Mouse (Mus musculus): ENCODE results near the gene 1700029I15Rik. TPM values are rescaled to one million over a fixed set of nuclear protein-coding genes. Genes with fewer than 3 reads are reported as not detected.

1700029I15Rik gene
- polyA plus RNA-seq, 1 experiment = 1.2 TPM

DNA sequence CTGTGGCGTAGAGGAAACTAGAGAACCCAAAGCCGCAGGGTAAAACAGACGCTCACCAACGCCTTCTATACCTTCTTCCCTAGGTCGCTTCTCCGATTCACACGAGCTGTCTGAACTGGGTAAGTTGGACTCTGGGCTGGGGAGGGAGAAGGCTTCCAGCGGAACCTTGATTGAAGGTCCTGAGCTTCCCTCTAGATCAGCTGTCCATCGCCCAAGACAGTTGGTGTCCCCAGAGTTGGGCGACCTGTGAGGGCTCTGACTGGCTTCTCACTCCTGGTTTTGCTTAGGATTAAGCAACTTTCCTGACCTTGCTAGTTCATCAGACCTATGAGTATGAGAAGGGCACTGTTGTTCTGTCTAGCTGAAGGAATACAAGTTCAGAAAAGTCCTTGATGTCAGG, 6.5 kb upstream of the 1700029I15Rik start:
- Histone ChIP-seq H3K4me1 (ENCODE audit: control insufficient read depth, insufficient read depth, low read length) (peaks cover 8% of the 10 kb centered on the region), H3K27ac (ENCODE audit: insufficient read depth, low read length) (no peak overlapping the region)
- TF ChIP-seq EP300 (IDR thresholded peaks at IDR 0.05; ENCODE audit: insufficient read depth, low read depth, low read length) = no peak
- no peak for TF ChIP-seq POLR2A (IDR thresholded peaks at IDR 0.05; ENCODE audit: insufficient read depth, low read length)
- TF ChIP-seq CTCF (IDR thresholded peaks at IDR 0.05; ENCODE audit: low read depth, low read length) = no peak

GRCm38 (mm10) chr2:92376300-92376699, 6.0 kb upstream of the 1700029I15Rik start:
- Histone ChIP-seq H3K4me1 (ENCODE audit: control insufficient read depth, insufficient read depth, low read length) (peaks cover 8% of the 10 kb centered on the region), H3K27ac (ENCODE audit: insufficient read depth, low read length) (no peak overlapping the region), H3K36me3 (ENCODE audit: control insufficient read depth, insufficient read depth, low read length, poor library complexity, severe bottlenecking) (no peaks in the 10 kb centered on the region), H3K9ac (ENCODE audit: low read depth, poor library complexity, severe bottlenecking) (no peak overlapping the region), H3K9me3 (replicated peaks; ENCODE audit: control insufficient read depth, insufficient read depth, low read length, poor library complexity, severe bottlenecking) (no peaks in the 10 kb centered on the region), H3K27me3 (ENCODE audit: control insufficient read depth, insufficient read depth, low read length, poor library complexity, severe bottlenecking) (no peaks in the 10 kb centered on the region), H3K4me3 (ENCODE audit: low read depth, low read length) (no peak overlapping the region)
- TF ChIP-seq POLR2A (IDR thresholded peaks at IDR 0.05; ENCODE audit: insufficient read depth, low read length) = no peak
- TF ChIP-seq CTCF (IDR thresholded peaks at IDR 0.05; ENCODE audit: low read depth, low read length) = no peak
- TF ChIP-seq EP300 (IDR thresholded peaks at IDR 0.05; ENCODE audit: insufficient read depth, low read depth, low read length) = no peak

More for the DNA sequence above, 6.5 kb upstream of the 1700029I15Rik start:
- H3K9me3 ChIP-seq (replicated peaks; ENCODE audit: control insufficient read depth, insufficient read depth, low read length, poor library complexity, severe bottlenecking) = no peaks in the 10 kb centered on the region
- no peaks in the 10 kb centered on the region for H3K36me3 ChIP-seq (ENCODE audit: control insufficient read depth, insufficient read depth, low read length, poor library complexity, severe bottlenecking)
- H3K4me3 ChIP-seq (ENCODE audit: low read depth, low read length) = peak overlapping the region; percentile 92
- H3K9ac ChIP-seq (ENCODE audit: low read depth, poor library complexity, severe bottlenecking) = peak overlapping the region; percentile 49
- H3K27me3 ChIP-seq (ENCODE audit: control insufficient read depth, insufficient read depth, low read length, poor library complexity, severe bottlenecking) = no peaks in the 10 kb centered on the region

DNA sequence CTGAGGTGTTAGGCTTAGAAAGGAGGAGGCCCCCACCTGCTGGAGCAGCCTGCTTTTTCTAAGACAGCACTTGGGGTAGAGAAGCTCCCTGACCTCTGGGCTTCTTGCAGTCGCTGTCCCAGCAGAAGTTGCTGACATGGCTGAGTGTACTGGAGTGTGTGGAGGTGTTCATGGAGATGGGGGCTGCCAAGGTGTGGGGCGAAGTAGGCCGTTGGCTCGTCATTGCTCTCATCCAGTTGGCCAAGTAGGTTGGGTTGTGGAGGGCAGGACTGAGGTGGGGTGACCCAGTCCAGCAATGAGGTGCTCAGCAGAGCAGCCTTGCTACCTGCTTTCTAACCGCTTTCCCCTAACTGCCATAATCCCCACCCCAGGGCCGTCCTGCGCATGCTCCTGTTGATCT, 5.0 kb upstream of the 1700029I15Rik start:
- H3K27me3 ChIP-seq (ENCODE audit: control insufficient read depth, insufficient read depth, low read length, poor library complexity, severe bottlenecking) = no peaks in the 10 kb centered on the region
- no peaks in the 10 kb centered on the region for H3K9me3 ChIP-seq (replicated peaks; ENCODE audit: control insufficient read depth, insufficient read depth, low read length, poor library complexity, severe bottlenecking)
- H3K36me3 ChIP-seq (ENCODE audit: control insufficient read depth, insufficient read depth, low read length, poor library complexity, severe bottlenecking) = no peaks in the 10 kb centered on the region
- TF ChIP-seq EP300 (IDR thresholded peaks at IDR 0.05; ENCODE audit: insufficient read depth, low read depth, low read length) (no peak), POLR2A (IDR thresholded peaks at IDR 0.05; ENCODE audit: insufficient read depth, low read length) (no peak), CTCF (IDR thresholded peaks at IDR 0.05; ENCODE audit: low read depth, low read length) (no peak)
- H3K9ac ChIP-seq (ENCODE audit: low read depth, poor library complexity, severe bottlenecking) = no peak overlapping the region
- no peak overlapping the region for H3K4me3 ChIP-seq (ENCODE audit: low read depth, low read length)
- H3K27ac ChIP-seq (ENCODE audit: insufficient read depth, low read length) = no peak overlapping the region
- H3K4me1 ChIP-seq (ENCODE audit: control insufficient read depth, insufficient read depth, low read length) = peaks cover 2% of the 10 kb centered on the region

DNA sequence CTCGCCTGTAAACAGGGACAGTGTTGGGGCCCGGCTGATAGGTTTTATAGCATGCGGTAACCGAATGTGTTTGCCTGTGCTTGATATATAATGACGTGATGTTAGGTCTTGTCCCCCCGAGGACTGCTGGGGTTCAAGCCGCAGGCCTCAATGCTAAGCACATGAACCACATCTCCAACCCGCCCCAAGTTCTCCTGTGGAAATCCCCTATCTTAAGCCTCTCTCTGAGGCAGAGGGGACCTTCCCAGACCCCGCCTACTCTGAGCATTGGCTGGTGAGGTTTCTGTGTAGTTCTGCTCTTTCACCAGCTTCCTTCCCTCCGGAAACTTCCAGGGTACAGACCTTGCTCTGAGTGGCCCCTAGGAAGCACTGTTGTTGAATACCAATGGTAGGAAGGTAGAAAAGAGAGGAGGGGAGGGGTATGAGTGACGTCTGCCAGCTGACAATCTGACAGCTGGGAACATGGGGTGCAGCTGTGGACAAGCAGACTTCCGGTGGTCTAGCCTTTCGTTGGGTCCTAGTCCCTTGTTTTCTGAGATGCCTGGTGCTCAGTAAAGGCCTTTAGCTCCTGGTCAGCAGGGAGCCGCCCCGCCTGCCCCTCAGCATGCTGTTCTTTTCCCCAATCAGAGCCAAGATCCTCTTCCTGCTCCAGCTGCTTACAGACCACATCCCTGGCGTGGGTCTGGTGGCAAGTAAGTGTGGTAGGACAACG, 2.4 kb upstream of the 1700029I15Rik start:
- Histone ChIP-seq H3K4me3 (ENCODE audit: low read depth, low read length) (no peak overlapping the region), H3K36me3 (ENCODE audit: control insufficient read depth, insufficient read depth, low read length, poor library complexity, severe bottlenecking) (no peaks in the 10 kb centered on the region), H3K9me3 (replicated peaks; ENCODE audit: control insufficient read depth, insufficient read depth, low read length, poor library complexity, severe bottlenecking) (no peaks in the 10 kb centered on the region), H3K9ac (ENCODE audit: low read depth, poor library complexity, severe bottlenecking) (no peak overlapping the region), H3K4me1 (ENCODE audit: control insufficient read depth, insufficient read depth, low read length) (peaks cover 1% of the 10 kb centered on the region), H3K27ac (ENCODE audit: insufficient read depth, low read length) (no peak overlapping the region), H3K27me3 (ENCODE audit: control insufficient read depth, insufficient read depth, low read length, poor library complexity, severe bottlenecking) (no peaks in the 10 kb centered on the region)
- no peak for TF ChIP-seq EP300 (IDR thresholded peaks at IDR 0.05; ENCODE audit: insufficient read depth, low read depth, low read length)
- no peak for TF ChIP-seq CTCF (IDR thresholded peaks at IDR 0.05; ENCODE audit: low read depth, low read length)
- TF ChIP-seq POLR2A (IDR thresholded peaks at IDR 0.05; ENCODE audit: insufficient read depth, low read length) = no peak

- Histone ChIP-seq H3K4me3 (ENCODE audit: low read depth, low read length) (no peak overlapping the region), H3K36me3 (ENCODE audit: control insufficient read depth, insufficient read depth, low read length, poor library complexity, severe bottlenecking) (no peaks in the 10 kb centered on the region), H3K9me3 (replicated peaks; ENCODE audit: control insufficient read depth, insufficient read depth, low read length, poor library complexity, severe bottlenecking) (no peaks in the 10 kb centered on the region), H3K4me1 (ENCODE audit: control insufficient read depth, insufficient read depth, low read length) (peaks cover 1% of the 10 kb centered on the region), H3K27ac (ENCODE audit: insufficient read depth, low read length) (no peak overlapping the region), H3K27me3 (ENCODE audit: control insufficient read depth, insufficient read depth, low read length, poor library complexity, severe bottlenecking) (no peaks in the 10 kb centered on the region), H3K9ac (ENCODE audit: low read depth, poor library complexity, severe bottlenecking) (no peak overlapping the region)
- no peak for TF ChIP-seq EP300 (IDR thresholded peaks at IDR 0.05; ENCODE audit: insufficient read depth, low read depth, low read length)
- no peak for TF ChIP-seq CTCF (IDR thresholded peaks at IDR 0.05; ENCODE audit: low read depth, low read length)
- no peak for TF ChIP-seq POLR2A (IDR thresholded peaks at IDR 0.05; ENCODE audit: insufficient read depth, low read length)
Measured at GRCm38 (mm10) chr2:92380495-92381050, 1.8 kb upstream of the 1700029I15Rik start.

GRCm38 (mm10) chr2:92381161-92381560, 1.2 kb upstream of the 1700029I15Rik start:
- H3K9ac ChIP-seq (ENCODE audit: low read depth, poor library complexity, severe bottlenecking) = no peak overlapping the region
- no peak for TF ChIP-seq POLR2A (IDR thresholded peaks at IDR 0.05; ENCODE audit: insufficient read depth, low read length)
- no peaks in the 10 kb centered on the region for H3K9me3 ChIP-seq (replicated peaks; ENCODE audit: control insufficient read depth, insufficient read depth, low read length, poor library complexity, severe bottlenecking)
- H3K4me1 ChIP-seq (ENCODE audit: control insufficient read depth, insufficient read depth, low read length) = peaks cover 1% of the 10 kb centered on the region
- H3K36me3 ChIP-seq (ENCODE audit: control insufficient read depth, insufficient read depth, low read length, poor library complexity, severe bottlenecking) = no peaks in the 10 kb centered on the region
- H3K27ac ChIP-seq (ENCODE audit: insufficient read depth, low read length) = no peak overlapping the region
- H3K27me3 ChIP-seq (ENCODE audit: control insufficient read depth, insufficient read depth, low read length, poor library complexity, severe bottlenecking) = no peaks in the 10 kb centered on the region
- H3K4me3 ChIP-seq (ENCODE audit: low read depth, low read length) = no peak overlapping the region

Measured in ES-Bruce4 (cell line).